Comparison of ENCODE assay signal across 20 mouse cellular contexts in the genomic region with DNA sequence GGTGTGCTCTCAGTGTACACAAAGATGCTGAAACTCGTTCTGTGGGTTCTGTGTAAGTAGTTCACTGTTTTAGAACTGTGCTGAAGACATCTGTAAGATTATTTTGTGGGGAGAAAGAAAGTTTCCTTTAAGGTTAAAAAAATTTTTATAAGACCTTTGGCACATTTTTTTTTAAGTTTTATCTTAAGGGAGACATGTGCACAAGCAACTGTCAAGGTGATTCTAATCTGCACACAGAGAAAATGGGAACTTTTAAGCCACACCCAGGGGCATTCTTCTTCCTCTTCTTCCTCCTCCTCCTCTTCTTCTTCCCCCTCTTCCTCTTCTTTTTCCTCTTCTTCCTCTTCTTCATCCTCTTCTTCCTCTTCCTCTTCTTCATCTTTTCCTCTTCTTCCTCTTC.
DNase-seq lines count a peak whose midpoint lies in the region; ATAC-seq and TF ChIP-seq lines count a peak whose summit lies in the region.
"Had no signal": no experiment of that assay in that cellular context is flagged by ENCODE, and none has a peak within 500 bp of the region (broad histone marks: within the 10 kb centered on the region; RNA-seq: fewer than 3 reads in every experiment).

No protein-coding gene starts in this region.

- no peak for TF ChIP-seq RAD21 in MEL (IDR thresholded peaks at IDR 0.05; ENCODE audit: low read depth, low read length)

- H3K27ac ChIP-seq in midbrain, embryonic 11.5 days (ENCODE audit: low read depth, low read length), result no peak overlapping the region
- no peak overlapping the region for H3K27ac ChIP-seq in midbrain, embryonic 14.5 days (replicated peaks; ENCODE audit: low read depth, low read length)
- H3K27ac ChIP-seq in MEL (ENCODE audit: control insufficient read depth, low read depth, low read length), result no peak overlapping the region

- H3K4me2 ChIP-seq in midbrain, embryonic 11.5 days, result no peak overlapping the region
- H3K4me2 ChIP-seq in midbrain, embryonic 14.5 days (ENCODE audit: low read length), result no peak overlapping the region

- no peak overlapping the region for H3K4me3 ChIP-seq in midbrain, embryonic 11.5 days (ENCODE audit: low read depth, low read length)
- no peak overlapping the region for H3K4me3 ChIP-seq in midbrain, embryonic 14.5 days (replicated peaks; ENCODE audit: low read depth, low read length)
- H3K4me3 ChIP-seq in MEL (ENCODE audit: control insufficient read depth in 1 of 2, insufficient read depth in 1 of 2, low read depth in 2 of 2, low read length in 2 of 2), result no peak overlapping the region

- DNase-seq in midbrain, embryonic 11.5 days (ENCODE audit: low spot score, missing footprints), result peak; percentile 68
- DNase-seq in midbrain, embryonic 14.5 days, result no peak
- peak; percentile 26 for DNase-seq in MEL (ENCODE audit: low read depth, low spot score)
- DNase-seq in T-cell, adult 2 months (ENCODE audit: low spot score), result no peak
- DNase-seq: adrenal gland, adult 2 months; adrenal gland, adult 8-10 months; adrenal gland, postnatal 10 days; adrenal gland, postnatal 14 days; adrenal gland, postnatal 25 days; adrenal gland, postnatal 36 days; B cell, adult 2 months; cerebellum, adult 11 months; cerebellum, adult 11-12 months; cerebellum, adult 18-20 months; cerebellum, adult 2 months; cerebellum, adult 8-10 months had no signal

- no peaks in the 10 kb centered on the region for H3K9me3 ChIP-seq in midbrain, embryonic 11.5 days (ENCODE audit: control insufficient read depth, low read length)
- H3K9me3 ChIP-seq in midbrain, embryonic 14.5 days (ENCODE audit: control insufficient read depth, low read length), result no peaks in the 10 kb centered on the region
- no peaks in the 10 kb centered on the region for H3K9me3 ChIP-seq in MEL (replicated peaks; ENCODE audit: insufficient read depth, low read length)
- H3K9me3 ChIP-seq: G1E had no signal

- no peaks in the 10 kb centered on the region for H3K4me1 ChIP-seq in midbrain, embryonic 11.5 days (ENCODE audit: control insufficient read depth, insufficient read depth, low read length)
- no peaks in the 10 kb centered on the region for H3K4me1 ChIP-seq in midbrain, embryonic 14.5 days (ENCODE audit: control insufficient read depth, insufficient read depth, low read length)
- H3K4me1 ChIP-seq in MEL (ENCODE audit: control insufficient read depth in 1 of 2, insufficient read depth in 2 of 2, low read length in 2 of 2), result peaks cover 6 to 9% of the 10 kb centered on the region in 2 experiments; a peak in 3 of 4 replicates

- no peaks in the 10 kb centered on the region for H3K79me2 ChIP-seq in MEL (ENCODE audit: control insufficient read depth, insufficient read depth, low read length, poor library complexity)

- ATAC-seq in midbrain, embryonic 11.5 days (ENCODE audit: low FRiP score), result no peak
- no peak for ATAC-seq in midbrain, embryonic 14.5 days (ENCODE audit: low FRiP score, low TSS enrichment)
- ATAC-seq: activated CD4-positive, CD25-positive, alpha-beta regulatory T cell, adult 4 months; CD4-positive, CD25-positive, alpha-beta regulatory T cell, adult 4 months; Patski had no signal

- H3K36me3 ChIP-seq in midbrain, embryonic 11.5 days (ENCODE audit: control insufficient read depth, insufficient read depth, low read length), result peaks cover 6% of the 10 kb centered on the region
- peaks cover 29% of the 10 kb centered on the region; the same call in 1 of the 2 replicates for H3K36me3 ChIP-seq in midbrain, embryonic 14.5 days (ENCODE audit: control insufficient read depth, insufficient read depth, low read length)
- H3K36me3 ChIP-seq in MEL (ENCODE audit: control insufficient read depth in 1 of 2, insufficient read depth in 2 of 2, low read length in 2 of 2), result no peaks in the 10 kb centered on the region; a peak in 1 of 4 replicates
- H3K36me3 ChIP-seq: G1E had no signal

- no peak for TF ChIP-seq POLR2A in MEL (IDR thresholded peaks at IDR 0.05; ENCODE audit: control insufficient read depth in 1 of 2, insufficient read depth in 1 of 2, low read depth in 1 of 2, low read length in 2 of 2, poor library complexity in 1 of 2)

- no peak overlapping the region for H3K9ac ChIP-seq in midbrain, embryonic 11.5 days (ENCODE audit: low read length)
- no peak overlapping the region for H3K9ac ChIP-seq in midbrain, embryonic 14.5 days (replicated peaks; ENCODE audit: low read length)
- no peak overlapping the region for H3K9ac ChIP-seq in MEL (ENCODE audit: control insufficient read depth, low read depth, low read length, poor library complexity, severe bottlenecking)

- no peaks in the 10 kb centered on the region for H3K27me3 ChIP-seq in midbrain, embryonic 11.5 days (ENCODE audit: control insufficient read depth, insufficient read depth, low read length)
- H3K27me3 ChIP-seq in midbrain, embryonic 14.5 days (ENCODE audit: control insufficient read depth, insufficient read depth, low read length), result no peaks in the 10 kb centered on the region
- no peaks in the 10 kb centered on the region for H3K27me3 ChIP-seq in MEL (ENCODE audit: control insufficient read depth in 1 of 2, insufficient read depth in 2 of 2, low read length in 2 of 2)

- 48% methylated on average over 1 of the region's 1 CpGs for WGBS in midbrain, embryonic 11.5 days
- WGBS in midbrain, embryonic 14.5 days, result 53% methylated on average over 1 of the region's 1 CpGs

- TF ChIP-seq CTCF in MEL (IDR thresholded peaks at IDR 0.05 in 2 of 3, conservative IDR thresholded peaks at IDR 0.05 in 1 of 3; ENCODE audit: control insufficient read depth in 1 of 3, insufficient read depth in 1 of 3, low read depth in 2 of 3, low read length in 3 of 3, poor library complexity in 1 of 3, severe bottlenecking in 1 of 3), result no peak

- TF ChIP-seq EP300 in MEL (IDR thresholded peaks at IDR 0.05; ENCODE audit: low read depth in 1 of 2, low read length in 2 of 2), result peak; percentile 82 to 87

TF ChIP-seq in MEL, 35 proteins besides CTCF, POLR2A, EP300 and RAD21:
- no peak for TF ChIP-seq ZMIZ1 (IDR thresholded peaks at IDR 0.05; ENCODE audit: low read depth, low read length)
- no peak for TF ChIP-seq USF2 (IDR thresholded peaks at IDR 0.05; ENCODE audit: borderline replicate concordance in 1 of 2, insufficient read depth in 1 of 2, low read depth in 1 of 2, low read length in 2 of 2)
- no peak for TF ChIP-seq KAT2A (conservative IDR thresholded peaks at IDR 0.05; ENCODE audit: low read depth, low read length)
- TF ChIP-seq NELFE (IDR thresholded peaks at IDR 0.05; ENCODE audit: low read depth, low read length), result no peak
- TF ChIP-seq ETS1 (IDR thresholded peaks at IDR 0.05; ENCODE audit: low read depth, low read length), result peak; percentile 69
- TF ChIP-seq ZKSCAN1 (IDR thresholded peaks at IDR 0.05; ENCODE audit: low read depth, low read length), result no peak
- no peak for TF ChIP-seq MAFK (IDR thresholded peaks at IDR 0.05; ENCODE audit: borderline replicate concordance, low read depth, low read length)
- TF ChIP-seq ZNF384 (IDR thresholded peaks at IDR 0.05; ENCODE audit: low read depth, low read length), result peak; percentile 95
- peak; percentile 68; the same call in 1 of the 2 replicates for TF ChIP-seq MYB (IDR thresholded peaks at IDR 0.05; ENCODE audit: low read depth, low read length)
- TF ChIP-seq POLR2AphosphoS5 (IDR thresholded peaks at IDR 0.05; ENCODE audit: borderline replicate concordance, low read depth, low read length), result no peak
- TF ChIP-seq TAL1 (IDR thresholded peaks at IDR 0.05; ENCODE audit: low read length), result no peak
- TF ChIP-seq MAX (IDR thresholded peaks at IDR 0.05; ENCODE audit: low read length), result no peak
- TF ChIP-seq E2F4 (IDR thresholded peaks at IDR 0.05; ENCODE audit: borderline replicate concordance, low read depth, low read length), result no peak
- peak; percentile 41; the same call in 1 of the 2 replicates for TF ChIP-seq MYC (IDR thresholded peaks at IDR 0.05; ENCODE audit: low read depth, low read length)
- no peak for TF ChIP-seq MAZ (IDR thresholded peaks at IDR 0.05; ENCODE audit: low read depth, low read length)
- TF ChIP-seq TBP (IDR thresholded peaks at IDR 0.05; ENCODE audit: low read depth, low read length), result no peak
- peak; percentile 70 for TF ChIP-seq SIN3A (IDR thresholded peaks at IDR 0.05; ENCODE audit: low read length)
- no peak for TF ChIP-seq ZC3H11A (IDR thresholded peaks at IDR 0.05; ENCODE audit: low read depth, low read length)
- no peak for TF ChIP-seq POLR2AphosphoS2 (IDR thresholded peaks at IDR 0.05; ENCODE audit: low read length)
- TF ChIP-seq BHLHE40 (IDR thresholded peaks at IDR 0.05; ENCODE audit: borderline replicate concordance, low read depth, low read length), result peak; percentile 83
- peak; percentile 74 for TF ChIP-seq GATA1 (IDR thresholded peaks at IDR 0.05; ENCODE audit: low read depth, low read length)
- TF ChIP-seq UBTF (IDR thresholded peaks at IDR 0.05; ENCODE audit: borderline replicate concordance, insufficient read depth, low read depth, low read length), result no peak
- TF ChIP-seq MEF2A (IDR thresholded peaks at IDR 0.05; ENCODE audit: extremely low read depth, insufficient replicate concordance, low read depth, low read length, poor library complexity, severe bottlenecking), result no peak
- no peak for TF ChIP-seq USF1 (IDR thresholded peaks at IDR 0.05; ENCODE audit: low read depth, low read length)
- no peak for TF ChIP-seq ELF1 (IDR thresholded peaks at IDR 0.05; ENCODE audit: low read depth, low read length)
- peak; percentile 55; the same call in 1 of the 2 replicates for TF ChIP-seq MXI1 (IDR thresholded peaks at IDR 0.05; ENCODE audit: low read depth, low read length)
- TF ChIP-seq GABPA (IDR thresholded peaks at IDR 0.05; ENCODE audit: low read depth, low read length), result no peak
- TF ChIP-seq CHD2 (IDR thresholded peaks at IDR 0.05; ENCODE audit: low read length), result no peak
- no peak for TF ChIP-seq RCOR1 (IDR thresholded peaks at IDR 0.05; ENCODE audit: low read depth, low read length)
- no peak for TF ChIP-seq SMC3 (IDR thresholded peaks at IDR 0.05; ENCODE audit: low read depth, low read length)
- TF ChIP-seq TCF12 (IDR thresholded peaks at IDR 0.05; ENCODE audit: low read depth, low read length), result peak; percentile 72; the same call in 1 of the 2 replicates
- TF ChIP-seq CHD1 (IDR thresholded peaks at IDR 0.05; ENCODE audit: low read depth, low read length), result no peak
- TF ChIP-seq NRF1 (IDR thresholded peaks at IDR 0.05; ENCODE audit: insufficient read depth, low read depth, low read length, poor library complexity, severe bottlenecking), result no peak
- no peak for TF ChIP-seq HCFC1 (IDR thresholded peaks at IDR 0.05; ENCODE audit: low read depth, low read length)
- TF ChIP-seq JUND (IDR thresholded peaks at IDR 0.05; ENCODE audit: low read depth, low read length), result no peak
TF ChIP-seq in MEL: peak in this region for 9.

Comparison
In these comparisons a context has a peak if more than half of its experiments do, and no peak if none do; other contexts are left out.
1. DNase-seq: peak in midbrain, embryonic 11.5 days (single experiment) and MEL (single experiment); none in midbrain, embryonic 14.5 days (single experiment) and T-cell, adult 2 months (single experiment).